In the genomic region with DNA sequence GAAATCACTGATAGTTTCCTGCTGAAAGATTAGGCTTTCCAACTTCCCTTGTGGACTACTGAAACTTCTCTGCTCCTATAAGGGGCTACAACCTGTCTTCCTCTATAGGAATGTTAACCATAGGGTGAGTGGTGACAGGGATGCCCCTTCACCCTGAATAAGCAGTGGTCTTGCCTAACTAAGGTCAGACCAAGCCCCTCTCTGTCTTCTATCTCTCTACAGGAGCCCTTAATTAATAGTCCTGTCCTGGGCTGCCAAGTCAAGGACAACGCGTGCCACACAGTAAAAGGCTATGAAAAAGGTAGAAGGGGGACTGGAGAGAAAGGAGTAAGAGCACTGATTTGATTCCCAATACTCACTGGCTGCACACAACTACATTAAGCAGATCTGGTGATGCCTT, we compare ENCODE assay signal across 12 mouse cellular contexts. TPM values are rescaled to one million over a fixed set of nuclear protein-coding genes. Genes with fewer than 3 reads are reported as not detected.
A peak's percentile ranks its signal among the peaks of the same experiment; 100 is the strongest.
DNase-seq lines count a peak whose midpoint lies in the region; ATAC-seq and TF ChIP-seq lines count a peak whose summit lies in the region.
"Had no signal": no experiment of that assay in that cellular context is flagged by ENCODE, and none has a peak within 500 bp of the region (broad histone marks: within the 10 kb centered on the region; RNA-seq: fewer than 3 reads in every experiment).

No protein-coding gene starts in this region.

- no peaks in the 10 kb centered on the region for H3K27me3 ChIP-seq in kidney, embryonic 15.5 days
- no peaks in the 10 kb centered on the region for H3K27me3 ChIP-seq in G1E (ENCODE audit: insufficient read depth, low read length)
- no peaks in the 10 kb centered on the region for H3K27me3 ChIP-seq in liver, embryonic 16.5 days (ENCODE audit: control insufficient read depth, insufficient read depth, low read depth, low read length)
- H3K27me3 ChIP-seq: limb, embryonic 12.5 days had no signal

- H3K36me3 ChIP-seq in kidney, embryonic 15.5 days, result peaks cover 15% of the 10 kb centered on the region
- H3K36me3 ChIP-seq in G1E (replicated peaks), result peaks cover 20% of the 10 kb centered on the region
- peaks cover 15% of the 10 kb centered on the region for H3K36me3 ChIP-seq in liver, embryonic 16.5 days (ENCODE audit: control insufficient read depth, insufficient read depth)

- ATAC-seq in kidney, embryonic 15.5 days (replicated peaks; ENCODE audit: low FRiP score), result no peak
- no peak for ATAC-seq in G1E (ENCODE audit: extremely low read depth, insufficient number of reproducible peaks, low FRiP score, poor library complexity, severe bottlenecking)
- ATAC-seq in liver, embryonic 16.5 days (ENCODE audit: low read depth), result no peak
- no peak for ATAC-seq in inflammation-experienced regulatory T-cells, adult 6 months

- DNase-seq in gastrocnemius, adult 2 months, result no peak
- DNase-seq in gastrocnemius, adult 18-20 months (ENCODE audit: low spot score), result no peak
- no peak for DNase-seq in kidney, adult 9 months
- DNase-seq in G1E (ENCODE audit: low spot score), result no peak
- no peak for DNase-seq in frontal cortex, postnatal 25 days (ENCODE audit: low spot score in 2 of 2)
- DNase-seq: gastrocnemius, postnatal 14 days; right cerebral cortex, postnatal 14 days; thymus, adult 2 months had no signal

- peak overlapping the region; percentile 94 for H3K4me3 ChIP-seq in gastrocnemius, adult 2 months
- no peak overlapping the region for H3K4me3 ChIP-seq in kidney, embryonic 15.5 days (replicated peaks)
- peak overlapping the region; percentile 97; the same call in 1 of the 2 replicates for H3K4me3 ChIP-seq in G1E (ENCODE audit: low read depth, low read length)
- H3K4me3 ChIP-seq in liver, embryonic 16.5 days (ENCODE audit: low read depth, low read length), result peak overlapping the region; percentile 93

- TF ChIP-seq CTCF in gastrocnemius, adult 2 months (IDR thresholded peaks at IDR 0.05), result no peak
- no peak for TF ChIP-seq CTCF in G1E (IDR thresholded peaks at IDR 0.05; ENCODE audit: low read depth, low read length)

- H3K9ac ChIP-seq in kidney, embryonic 15.5 days, result no peak overlapping the region
- H3K9ac ChIP-seq in liver, embryonic 16.5 days (ENCODE audit: low read depth, low read length), result peak overlapping the region; percentile 100; the same call in 1 of the 2 replicates
- H3K9ac ChIP-seq: limb, embryonic 12.5 days had no signal

- intact Hi-C loops in gastrocnemius, adult 2 months (cut with DNase I), result loop anchor here (2.0 kb wide), 2 partner anchors 15 to 97 kb away; partner anchors contain the start of gene Phf20

- peak overlapping the region; percentile 60; the same call in 1 of the 2 replicates for H3K4me2 ChIP-seq in kidney, embryonic 15.5 days
- H3K4me2 ChIP-seq in liver, embryonic 16.5 days (ENCODE audit: low read depth, low read length), result peak overlapping the region; percentile 89

- no peaks in the 10 kb centered on the region for H3K9me3 ChIP-seq in kidney, embryonic 15.5 days (replicated peaks)
- H3K9me3 ChIP-seq in G1E (replicated peaks), result no peaks in the 10 kb centered on the region
- H3K9me3 ChIP-seq in liver, embryonic 16.5 days (replicated peaks; ENCODE audit: control insufficient read depth, low read length), result no peaks in the 10 kb centered on the region
- H3K9me3 ChIP-seq: limb, embryonic 12.5 days had no signal

- peaks cover 24% of the 10 kb centered on the region for H3K4me1 ChIP-seq in kidney, embryonic 15.5 days
- H3K4me1 ChIP-seq in G1E (ENCODE audit: insufficient read depth, low read depth, low read length), result peaks cover 27% of the 10 kb centered on the region
- H3K4me1 ChIP-seq in liver, embryonic 16.5 days (ENCODE audit: control insufficient read depth, low read depth, low read length), result peaks cover 21% of the 10 kb centered on the region

- peak overlapping the region; percentile 96 for H3K27ac ChIP-seq in gastrocnemius, adult 2 months
- no peak overlapping the region for H3K27ac ChIP-seq in kidney, embryonic 15.5 days
- peak overlapping the region; percentile 98 for H3K27ac ChIP-seq in liver, embryonic 16.5 days (ENCODE audit: low read length)
- H3K27ac ChIP-seq: limb, embryonic 12.5 days had no signal

- WGBS in kidney, embryonic 15.5 days, result 62% methylated on average over 2 of the region's 2 CpGs
- 87% methylated on average over 2 of the region's 2 CpGs for WGBS in liver, embryonic 16.5 days (ENCODE audit: insufficient replicate concordance)

RNA-seq across cellular contexts. Expression of gene Rbm39, which starts 1.6 kb away (rescaled TPM):
- 100 to 1,000 TPM; 119 TPM for total RNA-seq in gastrocnemius, adult 2 months (2021)
- total RNA-seq in gastrocnemius, adult 18-20 months (2021), result 100 to 1,000 TPM in 1 of 2 experiments, 10 to 100 TPM in 1; 89.8 to 104 TPM
- 653 and 664 TPM in 2 replicates for polyA plus RNA-seq in kidney, embryonic 15.5 days (2015; fragmentation: Nextera tagmentation; extraction: Ambion mirVana)
- total RNA-seq in G1E (2014; fragmentation: Nextera tagmentation) (781 and 795 TPM in 2 replicates), G1E (2017) (710 and 759 TPM in 2 replicates)
- polyA plus RNA-seq in G1E (2012), result 282 and 295 TPM in 2 replicates
- polyA plus RNA-seq in liver, embryonic 16.5 days (2015; fragmentation: Nextera tagmentation; extraction: Ambion mirVana), result 229 and 233 TPM in 2 replicates
- 100 to 1,000 TPM; 572 to 796 (median 746) TPM for polyA plus RNA-seq in inflammation-experienced regulatory T-cells, adult 6 months (2017; shearing (Covaris generic))

RNA-seq across cellular contexts. Expression of gene Phf20, which starts 14.7 kb away (rescaled TPM):
- total RNA-seq in gastrocnemius, adult 2 months (2021), result 10 to 100 TPM; 30.8 to 31.4 TPM
- 10 to 100 TPM; 30.0 to 32.8 TPM for total RNA-seq in gastrocnemius, adult 18-20 months (2021)
- polyA plus RNA-seq in kidney, embryonic 15.5 days (2015; fragmentation: Nextera tagmentation; extraction: Ambion mirVana), result 78.4 and 79.3 TPM in 2 replicates
- total RNA-seq in G1E (2014; fragmentation: Nextera tagmentation) (63.5 and 63.9 TPM in 2 replicates), G1E (2017) (45.8 and 48.2 TPM in 2 replicates)
- 29.5 and 37.8 TPM in 2 replicates for polyA plus RNA-seq in G1E (2012)
- polyA plus RNA-seq in liver, embryonic 16.5 days (2015; fragmentation: Nextera tagmentation; extraction: Ambion mirVana), result 10.9 and 13.8 TPM in 2 replicates
- 100 to 1,000 TPM in 1 of 3 experiments, 10 to 100 TPM in 2; 56.7 to 100 (median 81.3) TPM for polyA plus RNA-seq in inflammation-experienced regulatory T-cells, adult 6 months (2017; shearing (Covaris generic))

RNA-seq across cellular contexts. Expression of gene Nfs1, which starts 37.6 kb away (rescaled TPM):
- 10 to 100 TPM; 75.3 to 83.5 TPM for total RNA-seq in gastrocnemius, adult 2 months (2021)
- 10 to 100 TPM; 75.7 to 77.7 TPM for total RNA-seq in gastrocnemius, adult 18-20 months (2021)
- polyA plus RNA-seq in kidney, embryonic 15.5 days (2015; fragmentation: Nextera tagmentation; extraction: Ambion mirVana), result 47.7 and 50.2 TPM in 2 replicates
- total RNA-seq in G1E (2014; fragmentation: Nextera tagmentation) (27.9 and 33.9 TPM in 2 replicates), G1E (2017) (46.2 and 49.1 TPM in 2 replicates)
- 31.4 and 36.3 TPM in 2 replicates for polyA plus RNA-seq in G1E (2012)
- 44.5 and 44.7 TPM in 2 replicates for polyA plus RNA-seq in liver, embryonic 16.5 days (2015; fragmentation: Nextera tagmentation; extraction: Ambion mirVana)
- 10 to 100 TPM; 34.3 to 43.0 (median 36.7) TPM for polyA plus RNA-seq in inflammation-experienced regulatory T-cells, adult 6 months (2017; shearing (Covaris generic))

RNA-seq across cellular contexts. Expression of gene Romo1, which starts 37.8 kb away (rescaled TPM):
- total RNA-seq in gastrocnemius, adult 2 months (2021), result 100 to 1,000 TPM; 187 to 259 TPM
- 100 to 1,000 TPM; 246 to 250 TPM for total RNA-seq in gastrocnemius, adult 18-20 months (2021)
- polyA plus RNA-seq in kidney, embryonic 15.5 days (2015; fragmentation: Nextera tagmentation; extraction: Ambion mirVana), result 406 and 428 TPM in 2 replicates
- total RNA-seq in G1E (2014; fragmentation: Nextera tagmentation) (99.3 and 127 TPM in 2 replicates), G1E (2017) (38.4 and 52.4 TPM in 2 replicates)
- 300 and 385 TPM in 2 replicates for polyA plus RNA-seq in G1E (2012)
- polyA plus RNA-seq in liver, embryonic 16.5 days (2015; fragmentation: Nextera tagmentation; extraction: Ambion mirVana), result 180 and 191 TPM in 2 replicates
- polyA plus RNA-seq in inflammation-experienced regulatory T-cells, adult 6 months (2017; shearing (Covaris generic)), result 100 to 1,000 TPM; 144 to 170 (median 160) TPM

RNA-seq across cellular contexts. Expression of gene Gm28036, which starts 54.7 kb away (rescaled TPM):
- 1 to 10 TPM; 3.8 to 4.3 TPM for total RNA-seq in gastrocnemius, adult 2 months (2021)
- 1 to 10 TPM; 3.0 to 5.8 TPM for total RNA-seq in gastrocnemius, adult 18-20 months (2021)
- polyA plus RNA-seq in kidney, embryonic 15.5 days (2015; fragmentation: Nextera tagmentation; extraction: Ambion mirVana), result 18.1 and 19.4 TPM in 2 replicates
- total RNA-seq in G1E (2014; fragmentation: Nextera tagmentation) (17.3 and 17.6 TPM in 2 replicates), G1E (2017) (12.0 and 15.6 TPM in 2 replicates)
- 9.0 and 13.5 TPM in 2 replicates for polyA plus RNA-seq in G1E (2012)
- polyA plus RNA-seq in liver, embryonic 16.5 days (2015; fragmentation: Nextera tagmentation; extraction: Ambion mirVana), result 5.4 and 6.2 TPM in 2 replicates
- polyA plus RNA-seq in inflammation-experienced regulatory T-cells, adult 6 months (2017; shearing (Covaris generic)), result 10 to 100 TPM in 1 of 3 experiments, 1 to 10 TPM in 2; 5.9 to 12.5 (median 10.0) TPM
